Mouse (Mus musculus): ENCODE results near the gene Cebpb. TPM values are rescaled to one million over a fixed set of nuclear protein-coding genes. Genes with fewer than 3 reads are reported as not detected.

The Cebpb gene
- polyA plus RNA-seq, 1 experiment = 386 TPM

DNA sequence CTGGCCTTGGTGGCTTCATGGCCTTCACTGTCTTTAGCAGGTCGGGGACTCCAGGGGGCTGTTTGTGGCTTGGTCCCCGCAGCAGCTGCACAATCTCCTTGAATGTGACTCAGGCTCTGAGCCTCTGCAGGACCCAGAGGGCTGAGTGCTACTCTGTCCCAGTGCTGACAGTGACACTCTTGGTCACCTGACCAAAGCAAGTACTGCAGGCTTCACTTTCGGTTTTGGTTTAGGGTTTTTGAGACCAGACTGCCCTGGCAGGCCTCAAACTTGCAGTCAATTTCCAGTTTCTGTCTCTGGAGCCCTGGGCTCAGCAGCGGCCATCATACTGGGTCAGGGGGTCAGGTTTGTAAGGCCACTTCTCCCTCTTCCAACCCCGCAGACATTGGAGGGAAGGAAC lies 9.2 kb downstream of the Cebpb start:
- H3K27me3 ChIP-seq (ENCODE audit: control insufficient read depth, insufficient read depth, low read length) = no peaks in the 10 kb centered on the region
- H3K36me3 ChIP-seq (ENCODE audit: control insufficient read depth, insufficient read depth, low read length) = 0 out of 2 replicates have a peak, but pooled peaks cover 2% of the 10 kb centered on the region
- H3K4me1 ChIP-seq (ENCODE audit: control insufficient read depth, insufficient read depth, insufficient read length, low read length) = peaks cover 25% of the 10 kb centered on the region
- 7% methylated on average over 5 of the region's 5 CpGs for WGBS
- H3K4me3 ChIP-seq (ENCODE audit: low read depth, low read length) = no peak overlapping the region
- no peak for TF ChIP-seq POLR2A (IDR thresholded peaks at IDR 0.05; ENCODE audit: low read depth, low read length)
- TF ChIP-seq CTCF (IDR thresholded peaks at IDR 0.05; ENCODE audit: extremely low read depth, insufficient read length, insufficient replicate concordance, low read depth, low read length) = no peak
- H3K27ac ChIP-seq (ENCODE audit: insufficient read depth, low read depth, low read length) = peak overlapping the region; percentile 86

DNA sequence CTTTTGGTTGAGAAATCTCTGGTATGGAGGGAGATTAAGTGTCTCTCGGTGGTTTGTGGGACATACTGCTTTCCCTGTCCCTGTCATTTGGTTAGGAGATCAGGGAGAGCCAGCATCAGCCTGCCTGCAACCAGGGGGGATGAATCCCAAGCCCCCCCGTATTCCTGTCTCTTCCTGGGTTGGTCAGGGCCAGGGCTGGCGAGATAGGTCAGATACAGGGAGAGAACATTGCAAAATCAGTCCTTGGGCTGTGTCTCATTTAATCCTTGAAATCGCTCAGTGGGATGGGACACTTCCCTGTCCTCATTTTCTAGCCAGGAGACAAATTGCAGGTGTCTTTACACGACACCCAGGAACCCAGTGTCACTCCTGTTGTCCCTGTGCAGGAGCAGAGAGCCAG lies 11.3 kb downstream of the Cebpb start:
- TF ChIP-seq CTCF (IDR thresholded peaks at IDR 0.05; ENCODE audit: extremely low read depth, insufficient read length, insufficient replicate concordance, low read depth, low read length) (no peak), POLR2A (IDR thresholded peaks at IDR 0.05; ENCODE audit: low read depth, low read length) (no peak)
- Histone ChIP-seq H3K4me3 (ENCODE audit: low read depth, low read length) (no peak overlapping the region), H3K27ac (ENCODE audit: insufficient read depth, low read depth, low read length) (no peak overlapping the region), H3K36me3 (ENCODE audit: control insufficient read depth, insufficient read depth, low read length) (no peaks in the 10 kb centered on the region), H3K27me3 (ENCODE audit: control insufficient read depth, insufficient read depth, low read length) (no peaks in the 10 kb centered on the region), H3K4me1 (ENCODE audit: control insufficient read depth, insufficient read depth, insufficient read length, low read length) (peaks cover 19% of the 10 kb centered on the region)
- WGBS = 81% methylated on average over 5 of the region's 5 CpGs

DNA sequence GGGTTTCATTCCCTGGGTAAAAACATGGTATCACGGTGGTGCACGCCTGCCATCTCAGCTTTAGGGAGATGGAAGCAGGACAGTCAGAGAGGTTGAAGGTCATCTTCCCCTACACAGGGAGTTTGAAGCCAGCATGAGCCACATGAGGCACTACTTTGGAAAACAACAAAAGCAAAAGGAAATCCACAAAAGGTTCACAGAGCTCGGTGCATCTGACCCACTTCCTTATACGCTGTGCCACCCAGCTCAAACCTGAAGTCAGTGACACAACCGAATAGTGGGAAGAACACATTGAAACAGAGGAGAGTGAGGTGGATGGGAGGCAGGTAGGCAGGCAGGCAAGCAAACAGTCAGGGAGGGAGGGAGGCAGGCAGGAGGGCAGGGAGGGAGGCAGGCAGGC lies 12.8 kb downstream of the Cebpb start:
- Histone ChIP-seq H3K27me3 (ENCODE audit: control insufficient read depth, insufficient read depth, low read length) (no peaks in the 10 kb centered on the region), H3K27ac (ENCODE audit: insufficient read depth, low read depth, low read length) (no peak overlapping the region), H3K4me3 (ENCODE audit: low read depth, low read length) (no peak overlapping the region), H3K4me1 (ENCODE audit: control insufficient read depth, insufficient read depth, insufficient read length, low read length) (peaks cover 6% of the 10 kb centered on the region), H3K36me3 (ENCODE audit: control insufficient read depth, insufficient read depth, low read length) (no peaks in the 10 kb centered on the region)
- WGBS = 63% methylated on average over 5 of the region's 5 CpGs
- no peak for TF ChIP-seq CTCF (IDR thresholded peaks at IDR 0.05; ENCODE audit: extremely low read depth, insufficient read length, insufficient replicate concordance, low read depth, low read length)
- no peak for TF ChIP-seq POLR2A (IDR thresholded peaks at IDR 0.05; ENCODE audit: low read depth, low read length)

DNA sequence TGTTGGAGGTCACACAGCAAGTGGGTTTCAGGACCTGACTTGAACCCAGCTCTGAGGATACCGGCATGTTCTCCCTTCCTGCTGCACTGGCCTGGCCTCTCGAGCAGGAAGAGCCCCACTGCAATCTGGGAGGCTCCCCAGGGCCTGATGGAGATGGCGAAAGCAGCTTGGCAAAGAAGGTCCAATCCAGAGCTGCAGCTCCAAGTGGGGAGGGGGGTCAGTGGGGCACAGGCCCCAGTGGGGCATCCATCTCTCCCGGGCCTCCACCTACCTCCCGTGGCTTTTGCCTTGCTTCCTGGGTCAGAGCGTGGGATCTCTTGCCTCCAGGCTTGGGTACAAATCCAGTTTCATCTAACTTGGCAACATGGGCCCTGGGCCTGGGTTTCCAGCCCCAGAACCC lies 13.4 kb downstream of the Cebpb start:
- H3K27me3 ChIP-seq (ENCODE audit: control insufficient read depth, insufficient read depth, low read length) = no peaks in the 10 kb centered on the region
- TF ChIP-seq POLR2A (IDR thresholded peaks at IDR 0.05; ENCODE audit: low read depth, low read length) (no peak), CTCF (IDR thresholded peaks at IDR 0.05; ENCODE audit: extremely low read depth, insufficient read length, insufficient replicate concordance, low read depth, low read length) (no peak)
- 81% methylated on average over 6 of the region's 6 CpGs for WGBS
- H3K36me3 ChIP-seq (ENCODE audit: control insufficient read depth, insufficient read depth, low read length) = no peaks in the 10 kb centered on the region
- no peak overlapping the region for H3K4me3 ChIP-seq (ENCODE audit: low read depth, low read length)
- peaks cover 5% of the 10 kb centered on the region for H3K4me1 ChIP-seq (ENCODE audit: control insufficient read depth, insufficient read depth, insufficient read length, low read length)
- no peak overlapping the region for H3K27ac ChIP-seq (ENCODE audit: insufficient read depth, low read depth, low read length)

DNA sequence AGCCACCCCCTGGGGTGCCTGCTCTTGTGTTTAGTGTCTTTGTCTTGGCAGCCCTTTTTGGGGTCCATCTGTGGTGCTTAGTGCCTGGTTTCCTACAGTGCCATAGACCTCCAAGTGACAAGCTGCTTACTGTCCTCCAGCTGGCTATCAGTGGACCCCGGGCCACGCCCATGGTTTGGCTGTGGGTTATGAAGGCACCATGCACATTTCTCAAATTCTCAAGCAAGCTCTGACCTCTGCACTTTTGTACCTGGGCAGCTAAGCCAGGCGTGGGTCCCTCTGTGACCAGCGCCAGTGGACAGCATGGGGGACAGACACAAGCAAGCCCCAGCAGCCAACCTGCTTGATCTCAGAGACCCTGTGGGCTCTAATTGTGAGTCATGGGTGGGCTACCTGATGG lies 15.7 kb downstream of the Cebpb start:
- 85% methylated on average over 4 of the region's 4 CpGs for WGBS
- Histone ChIP-seq H3K36me3 (ENCODE audit: control insufficient read depth, insufficient read depth, low read length) (no peaks in the 10 kb centered on the region), H3K4me1 (ENCODE audit: control insufficient read depth, insufficient read depth, insufficient read length, low read length) (peaks cover 3% of the 10 kb centered on the region; the same call in 1 of the 2 replicates), H3K27me3 (ENCODE audit: control insufficient read depth, insufficient read depth, low read length) (no peaks in the 10 kb centered on the region), H3K27ac (ENCODE audit: insufficient read depth, low read depth, low read length) (no peak overlapping the region), H3K4me3 (ENCODE audit: low read depth, low read length) (no peak overlapping the region)
- TF ChIP-seq CTCF (IDR thresholded peaks at IDR 0.05; ENCODE audit: extremely low read depth, insufficient read length, insufficient replicate concordance, low read depth, low read length) (no peak), POLR2A (IDR thresholded peaks at IDR 0.05; ENCODE audit: low read depth, low read length) (no peak)

DNA sequence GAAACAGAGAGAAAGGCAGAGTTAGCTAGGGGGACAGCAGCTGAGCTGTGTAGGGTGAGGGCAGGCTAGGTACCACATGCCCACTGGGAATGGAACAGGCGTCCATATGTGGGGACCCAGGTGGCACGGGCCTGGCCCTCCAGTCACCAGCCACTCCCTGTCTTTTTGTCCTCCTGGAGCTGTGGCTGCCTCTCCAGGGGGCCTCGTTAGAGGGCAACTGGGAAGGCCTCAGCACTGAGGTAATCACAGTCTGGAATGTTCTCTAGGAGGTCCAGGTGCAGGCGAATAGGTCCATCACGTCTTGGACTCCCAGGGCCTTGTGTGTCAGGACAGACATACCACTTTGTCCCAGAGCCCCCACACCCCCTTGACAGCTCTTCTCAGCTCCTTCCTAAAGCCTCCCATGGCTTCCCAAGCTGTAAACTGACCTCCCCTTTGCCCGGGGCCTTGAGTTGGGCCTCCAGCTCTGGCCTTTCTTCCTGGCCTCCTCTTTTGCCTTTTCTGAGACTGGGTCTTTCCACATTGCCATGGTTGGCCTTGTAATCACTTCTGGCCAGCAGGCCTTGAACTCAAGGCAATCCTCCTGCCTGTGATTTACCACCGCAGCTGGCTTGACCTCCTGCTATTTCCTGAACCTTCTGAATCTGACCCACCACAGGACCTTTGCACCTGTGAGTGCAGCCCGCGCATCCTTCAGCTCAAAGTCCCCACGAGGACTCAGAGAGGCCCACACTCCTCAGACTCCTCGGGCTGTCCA lies 17.6 kb downstream of the Cebpb start:
- Histone ChIP-seq H3K4me3 (ENCODE audit: low read depth, low read length) (no peak overlapping the region), H3K4me1 (ENCODE audit: control insufficient read depth, insufficient read depth, insufficient read length, low read length) (peaks cover 3% of the 10 kb centered on the region; the same call in 1 of the 2 replicates), H3K27me3 (ENCODE audit: control insufficient read depth, insufficient read depth, low read length) (no peaks in the 10 kb centered on the region), H3K36me3 (ENCODE audit: control insufficient read depth, insufficient read depth, low read length) (no peaks in the 10 kb centered on the region), H3K27ac (ENCODE audit: insufficient read depth, low read depth, low read length) (no peak overlapping the region)
- TF ChIP-seq POLR2A (IDR thresholded peaks at IDR 0.05; ENCODE audit: low read depth, low read length) (no peak), CTCF (IDR thresholded peaks at IDR 0.05; ENCODE audit: extremely low read depth, insufficient read length, insufficient replicate concordance, low read depth, low read length) (no peak)
- WGBS = 71% methylated on average over 11 of the region's 11 CpGs

DNA sequence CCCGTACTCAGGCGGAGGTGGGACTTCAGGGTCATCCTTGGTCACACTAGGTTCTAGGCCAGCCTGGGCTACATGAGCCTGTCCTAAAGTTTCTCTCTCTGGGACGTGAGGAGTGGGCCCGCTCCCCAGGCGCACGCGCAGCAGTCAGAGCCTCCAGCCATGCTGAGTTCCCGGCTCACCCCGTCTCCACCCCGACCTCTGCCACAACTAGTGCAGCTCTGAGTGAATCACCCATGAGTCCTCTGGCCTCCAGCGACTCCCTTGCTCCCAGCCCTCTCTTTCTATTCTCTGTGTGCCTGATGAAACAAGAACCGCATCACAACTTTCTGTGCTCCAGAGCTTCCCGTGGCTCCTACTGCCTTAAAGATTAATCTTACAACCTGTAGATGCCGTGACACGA lies 19.7 kb downstream of the Cebpb start:
- H3K36me3 ChIP-seq (ENCODE audit: control insufficient read depth, insufficient read depth, low read length) = no peaks in the 10 kb centered on the region
- peaks cover 2% of the 10 kb centered on the region; the same call in 1 of the 2 replicates for H3K4me1 ChIP-seq (ENCODE audit: control insufficient read depth, insufficient read depth, insufficient read length, low read length)
- no peak overlapping the region for H3K4me3 ChIP-seq (ENCODE audit: low read depth, low read length)
- TF ChIP-seq POLR2A (IDR thresholded peaks at IDR 0.05; ENCODE audit: low read depth, low read length) (no peak), CTCF (IDR thresholded peaks at IDR 0.05; ENCODE audit: extremely low read depth, insufficient read length, insufficient replicate concordance, low read depth, low read length) (no peak)
- H3K27me3 ChIP-seq (ENCODE audit: control insufficient read depth, insufficient read depth, low read length) = no peaks in the 10 kb centered on the region
- H3K27ac ChIP-seq (ENCODE audit: insufficient read depth, low read depth, low read length) = no peak overlapping the region
- 67% methylated on average over 15 of the region's 15 CpGs for WGBS

Measured in small intestine, adult 2 months (tissue).